Mouse (Mus musculus) olfactory bulb, adult 2 months (tissue): Measurements from ENCODE around the gene Gnai2. TPM values are rescaled to one million over a fixed set of nuclear protein-coding genes. Genes with fewer than 3 reads are reported as not detected.
A peak's percentile ranks its signal among the peaks of the same experiment; 100 is the strongest.

Source experiments
- H3K27ac ChIP-seq: fragments of 200-500 bp; 2 replicates; pipeline ENCODE4 v1.5.1; 2012; ENCODE audit warnings: low read depth, low read length; ENCODE audit not compliant: insufficient read depth
- H3K4me1 ChIP-seq: fragments of 200-500 bp; 2 replicates; pipeline ENCODE4 v1.6.1; 2012; ENCODE audit warnings: low read length; ENCODE audit not compliant: control insufficient read depth, insufficient read depth
- H3K4me3 ChIP-seq: fragments of 200-500 bp; 2 replicates; pipeline ENCODE4 v1.5.1; 2012; ENCODE audit warnings: mild to moderate bottlenecking, low read depth, low read length, moderate library complexity; ENCODE audit not compliant: insufficient read depth
- CTCF ChIP-seq: fragments of 200-500 bp; IDR thresholded peaks from 2 replicates; pipeline ENCODE4 v1.5.1; 2012; ENCODE audit warnings: low read depth, mild to moderate bottlenecking, low read length, moderate library complexity; ENCODE audit not compliant: insufficient read depth
- POLR2A ChIP-seq: fragments of 200-500 bp; IDR thresholded peaks from 2 replicates; pipeline ENCODE4 v1.6.1; 2012; ENCODE audit warnings: mild to moderate bottlenecking, low read depth, low read length, moderate library complexity; ENCODE audit not compliant: insufficient read depth
- WGBS: fragments of 180-500 bp; shearing (Covaris S2); methylation state at CpG from one replicate; pipeline ENCODE4 v1.1.7; 2018; 5-methylcytosine and 5-hydroxymethylcytosine counted together
- polyA plus RNA-seq: library from polyadenylated mRNA; stranded (reverse); fragments of >200 nt; gene quantifications from 2 replicates; pipeline ENCODE4 v1.2.4, GENCODE M21; 2012; ENCODE audit warnings: low replicate concordance; ENCODE audit not compliant: missing spikeins, insufficient read depth, insufficient read length

The Gnai2 gene
- polyA plus RNA-seq, 1 experiment = 1,429 TPM

GRCm38 (mm10) chr9:107590058-107590772 is 45.0 kb downstream of the Gnai2 start:
- TF ChIP-seq POLR2A (no peak), CTCF (no peak)
- Histone ChIP-seq H3K4me3 (no peak overlapping the region), H3K4me1 (peaks cover 2% of the 10 kb centered on the region; the same call in 1 of the 2 replicates), H3K27ac (no peak overlapping the region)
- WGBS = 84% methylated on average over 25 of the region's 25 CpGs

GRCm38 (mm10) chr9:107587833-107588639 is 47.1 kb downstream of the Gnai2 start:
- TF ChIP-seq POLR2A = no peak
- no peak for TF ChIP-seq CTCF
- H3K4me1 ChIP-seq = peaks cover 2% of the 10 kb centered on the region; the same call in 1 of the 2 replicates
- H3K4me3 ChIP-seq = peak overlapping the region; percentile 76
- 5% methylated on average over 33 of the region's 33 CpGs for WGBS
- H3K27ac ChIP-seq = no peak overlapping the region

GRCm38 (mm10) chr9:107586974-107587832 is 48.0 kb downstream of the Gnai2 start, which contains the start of gene Ifrd2:
Gene Ifrd2, plus strand, starts transcription at chr9:107587642.
- TF ChIP-seq CTCF (no peak), POLR2A (no peak)
- Histone ChIP-seq H3K4me1 (peaks cover 2% of the 10 kb centered on the region; the same call in 1 of the 2 replicates), H3K4me3 (peak within 1 kb of the TSS; percentile 76), H3K27ac (no peak within 1 kb of the TSS)
- 12% methylated on average over 46 of the region's 46 CpGs for WGBS

- H3K4me1 ChIP-seq = peaks cover 5% of the 10 kb centered on the region; the same call in 1 of the 2 replicates
- TF ChIP-seq POLR2A (no peak), CTCF (no peak)
- H3K27ac ChIP-seq = no peak overlapping the region
These were observed 48.7 kb downstream of the Gnai2 start for GRCm38 (mm10) chr9:107586504-107586903.

GRCm38 (mm10) chr9:107583174-107583573 is 52.0 kb downstream of the Gnai2 start:
- WGBS = 87% methylated on average over 14 of the region's 14 CpGs
- TF ChIP-seq CTCF = no peak
- no peak for TF ChIP-seq POLR2A
- Histone ChIP-seq H3K4me1 (peaks cover 16% of the 10 kb centered on the region), H3K27ac (no peak overlapping the region), H3K4me3 (no peak overlapping the region)

More at GRCm38 (mm10) chr9:107586504-107586903, 48.7 kb downstream of the Gnai2 start:
- no peak overlapping the region for H3K4me3 ChIP-seq
- WGBS = 89% methylated on average over 5 of the region's 5 CpGs

- H3K27ac ChIP-seq = no peak overlapping the region
- WGBS = 91% methylated on average over 7 of the region's 7 CpGs
- TF ChIP-seq CTCF (no peak), POLR2A (no peak)
- H3K4me1 ChIP-seq = peaks cover 16% of the 10 kb centered on the region
- H3K4me3 ChIP-seq = no peak overlapping the region
These were observed 52.6 kb downstream of the Gnai2 start for GRCm38 (mm10) chr9:107582509-107583062.

GRCm38 (mm10) chr9:107581584-107581983 is 53.6 kb downstream of the Gnai2 start:
- no peak for TF ChIP-seq CTCF
- no peak for TF ChIP-seq POLR2A
- Histone ChIP-seq H3K4me3 (no peak overlapping the region), H3K27ac (no peak overlapping the region), H3K4me1 (peaks cover 16% of the 10 kb centered on the region)
- WGBS = 72% methylated on average over 4 of the region's 4 CpGs
